Mouse (Mus musculus) thymus, adult 2 months (tissue): ENCODE measurements around the gene Slc25a22. TPM values are rescaled to one million over a fixed set of nuclear protein-coding genes. Genes with fewer than 3 reads are reported as not detected.
"Not testable (repeated sequence)": the region's sequence is repeated elsewhere in the genome, so short reads cannot be mapped to it uniquely, and the experiment has no call there.

Experiments
- DNase-seq: peaks from one replicate; pipeline ENCODE4 v3.0.0; 2021
- H3K27ac ChIP-seq: fragments of 200-500 bp; 2 replicates; pipeline ENCODE4 v1.5.1; 2012; ENCODE audit warnings: low read length, control low read depth; ENCODE audit not compliant: control insufficient read depth, insufficient read depth
- H3K27me3 ChIP-seq: fragments of 200-500 bp; 2 replicates; pipeline ENCODE4 v1.6.1; 2012; ENCODE audit warnings: mild to moderate bottlenecking, low read length, moderate library complexity, mixed read lengths; ENCODE audit not compliant: control insufficient read depth, insufficient read depth
- H3K36me3 ChIP-seq: fragments of 200-500 bp; 2 replicates; pipeline ENCODE4 v1.6.1; 2012; ENCODE audit warnings: mild to moderate bottlenecking, low read length, moderate library complexity; ENCODE audit not compliant: control insufficient read depth, insufficient read depth
- H3K4me1 ChIP-seq: fragments of 200-500 bp; replicated peaks from 2 replicates; pipeline ENCODE4 v1.6.1; 2012; ENCODE audit warnings: low read length; ENCODE audit not compliant: control insufficient read depth, insufficient read depth
- H3K4me3 ChIP-seq: fragments of 200-500 bp; 2 replicates; pipeline ENCODE4 v1.5.1; 2012; ENCODE audit warnings: mild to moderate bottlenecking, low read length, control low read depth, moderate library complexity; ENCODE audit not compliant: control insufficient read depth, insufficient read depth
- CTCF ChIP-seq: fragments of 200-500 bp; IDR thresholded peaks from 2 replicates; pipeline ENCODE4 v1.5.1; 2012; ENCODE audit warnings: mild to moderate bottlenecking, control low read depth, low read length, moderate library complexity, borderline replicate concordance; ENCODE audit not compliant: control insufficient read depth, poor library complexity, insufficient read depth; ENCODE audit errors: extremely low read depth
- POLR2A ChIP-seq: fragments of 200-500 bp; IDR thresholded peaks from 2 replicates; pipeline ENCODE4 v1.6.1; 2012; ENCODE audit warnings: mild to moderate bottlenecking, low read length, control low read depth, moderate library complexity; ENCODE audit not compliant: control insufficient read depth, poor library complexity, insufficient read depth; ENCODE audit errors: extremely low read depth
- WGBS: fragments of 180-500 bp; shearing (Covaris S2); methylation state at CpG from one replicate; pipeline ENCODE4 v1.1.7; 2018; 5-methylcytosine and 5-hydroxymethylcytosine counted together
- polyA plus RNA-seq: library from polyadenylated mRNA; depleted of rRNA; stranded (reverse); fragments of >200 nt; gene quantifications from 2 replicates; pipeline ENCODE4 v1.2.3, GENCODE M21; 2012

Slc25a22 gene
- polyA plus RNA-seq, 1 experiment, result 128 TPM

GRCm38 (mm10) chr7:141410631-141411030 is 27.1 kb downstream of the Slc25a22 start:
- WGBS, result 97% methylated on average over 8 of the region's 8 CpGs
- H3K36me3 ChIP-seq, result peaks cover 4% of the 10 kb centered on the region; the same call in 1 of the 2 replicates
- peaks cover 15% of the 10 kb centered on the region for H3K4me1 ChIP-seq
- H3K27me3 ChIP-seq, result no peaks in the 10 kb centered on the region
- H3K4me3 ChIP-seq, result no peak overlapping the region
- no peak overlapping the region for H3K27ac ChIP-seq
- no peak for DNase-seq
- no peak for TF ChIP-seq CTCF
- TF ChIP-seq POLR2A, result no peak

GRCm38 (mm10) chr7:141408833-141409232 is 28.9 kb downstream of the Slc25a22 start:
- Histone ChIP-seq H3K36me3 (peaks cover 4% of the 10 kb centered on the region; the same call in 1 of the 2 replicates), H3K4me3 (no peak overlapping the region), H3K27me3 (no peaks in the 10 kb centered on the region), H3K27ac (no peak overlapping the region), H3K4me1 (peaks cover 11% of the 10 kb centered on the region)
- 24% methylated on average over 11 of the region's 11 CpGs for WGBS
- TF ChIP-seq POLR2A (no peak), CTCF (peak; percentile 86)
- peak; percentile 79 for DNase-seq

DNA sequence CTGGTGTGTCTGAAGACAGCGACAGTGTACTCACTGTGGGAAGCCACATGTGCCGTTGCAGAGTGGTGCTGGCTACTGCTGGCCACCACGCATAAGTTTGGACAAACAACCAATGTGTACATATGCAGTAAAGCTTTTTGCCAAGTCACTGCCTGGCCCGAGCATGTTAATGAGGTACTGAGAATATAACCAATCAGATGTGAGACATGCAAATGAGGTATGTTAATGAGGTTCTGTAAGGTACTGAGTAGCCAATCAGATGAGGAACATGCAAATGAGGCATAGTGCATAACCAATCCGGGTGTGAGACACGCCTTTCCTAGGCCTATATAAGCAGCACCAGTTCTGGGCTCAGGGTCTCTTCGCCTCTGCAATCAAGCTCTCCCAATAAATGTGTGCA is 30.0 kb downstream of the Slc25a22 start:
- not testable (repeated sequence) for H3K27me3 ChIP-seq, H3K27ac ChIP-seq, DNase-seq, H3K4me3 ChIP-seq, H3K4me1 ChIP-seq, H3K36me3 ChIP-seq
- over 99% methylated on average over 7 of the region's 7 CpGs for WGBS

- no peak overlapping the region for H3K27ac ChIP-seq
- peaks cover 22% of the 10 kb centered on the region for H3K36me3 ChIP-seq
- H3K4me3 ChIP-seq, result no peak overlapping the region
- no peak for TF ChIP-seq CTCF
- no peak for TF ChIP-seq POLR2A
- WGBS, result 82% methylated on average over 4 of the region's 4 CpGs
- no peak for DNase-seq
- H3K4me1 ChIP-seq, result peaks cover 3% of the 10 kb centered on the region; the same call in 1 of the 2 replicates
- H3K27me3 ChIP-seq, result no peaks in the 10 kb centered on the region
These were observed 32.2 kb downstream of the Slc25a22 start for GRCm38 (mm10) chr7:141405466-141405865.

DNA sequence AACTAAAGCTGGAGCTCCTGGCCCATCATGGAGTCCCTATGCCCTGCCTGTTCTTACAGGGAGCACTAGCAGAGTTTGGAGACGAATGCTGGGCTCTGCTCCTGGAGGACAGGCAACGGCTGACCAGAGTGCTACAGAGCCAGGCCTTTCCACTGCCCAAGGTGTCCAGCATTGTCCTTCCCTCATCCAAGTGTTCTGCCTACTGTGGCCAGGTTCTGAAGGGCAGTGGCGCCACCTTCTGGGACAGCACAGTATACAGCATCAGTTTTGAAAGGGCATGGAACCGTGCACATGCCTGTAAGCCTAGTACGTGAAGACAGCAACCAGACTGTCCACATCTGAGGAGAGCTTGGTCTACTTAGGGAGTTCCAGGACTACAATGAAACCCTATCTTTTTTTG is 34.4 kb downstream of the Slc25a22 start:
- peaks cover 40% of the 10 kb centered on the region for H3K36me3 ChIP-seq
- H3K4me1 ChIP-seq, result no peaks in the 10 kb centered on the region
- no peak overlapping the region for H3K4me3 ChIP-seq
- 55% methylated on average over 5 of the region's 5 CpGs for WGBS
- H3K27me3 ChIP-seq, result no peaks in the 10 kb centered on the region
- TF ChIP-seq CTCF (peak; percentile 74; the same call in 1 of the 2 replicates), POLR2A (no peak)
- H3K27ac ChIP-seq, result no peak overlapping the region
- peak; percentile 54 for DNase-seq

GRCm38 (mm10) chr7:141395348-141395747 is 42.3 kb downstream of the Slc25a22 start:
- no peak for DNase-seq
- no peaks in the 10 kb centered on the region for H3K27me3 ChIP-seq
- no peak overlapping the region for H3K4me3 ChIP-seq
- WGBS, result 61% methylated on average over 1 of the region's 1 CpGs
- TF ChIP-seq POLR2A (no peak), CTCF (no peak)
- peaks cover 8% of the 10 kb centered on the region for H3K4me1 ChIP-seq
- H3K36me3 ChIP-seq, result peaks cover 33% of the 10 kb centered on the region
- H3K27ac ChIP-seq, result no peak overlapping the region

- H3K36me3 ChIP-seq, result peaks cover 27% of the 10 kb centered on the region
- H3K27ac ChIP-seq, result no peak overlapping the region
- H3K27me3 ChIP-seq, result no peaks in the 10 kb centered on the region
- H3K4me1 ChIP-seq, result peaks cover 8% of the 10 kb centered on the region
- TF ChIP-seq POLR2A, result no peak
- peak; percentile 86; the same call in 1 of the 2 replicates for TF ChIP-seq CTCF
- 33% methylated on average over 6 of the region's 6 CpGs for WGBS
- DNase-seq, result peak; percentile 71
- no peak overlapping the region for H3K4me3 ChIP-seq
These were observed 42.9 kb downstream of the Slc25a22 start for GRCm38 (mm10) chr7:141394771-141395170.
